Mouse (Mus musculus) gastrocnemius, adult 2 months (tissue): ENCODE measurements around the gene Adat1. TPM values are rescaled to one million over a fixed set of nuclear protein-coding genes. Genes with fewer than 3 reads are reported as not detected.
"Not testable (repeated sequence)": the region's sequence is repeated elsewhere in the genome, so short reads cannot be mapped to it uniquely, and the experiment has no call there.

Experiments used
- DNase-seq: peaks from one replicate; pipeline ENCODE4 v3.0.0; 2022
- H3K27ac ChIP-seq: fragments of 200-600 bp; 2 replicates; pipeline ENCODE4 v1.8.1; 2022; ENCODE audit warnings: mild to moderate bottlenecking
- H3K4me3 ChIP-seq: fragments of 200-600 bp; 2 replicates; pipeline ENCODE4 v1.8.1; 2022; ENCODE audit warnings: mild to moderate bottlenecking, moderate library complexity
- CTCF ChIP-seq: fragments of 200-600 bp; IDR thresholded peaks from 2 replicates; pipeline ENCODE4 v1.8.1; 2022; ENCODE audit warnings: antibody characterized with exemption, mild to moderate bottlenecking, moderate library complexity
- intact Hi-C: fragments of 180-260 bp; cut with DNase I; formaldehyde crosslinking; loops from one replicate; pipeline ENCODE4 v1.15.1; 2025
- total RNA-seq, 2 experiments: library from RNA; stranded (reverse); gene quantifications; 2 replicates each; pipeline ENCODE4 v1.2.3; 2021

Gene Adat1
- total RNA-seq, 2 experiments from 2014 or later, result 2.4 to 2.7 TPM

DNA sequence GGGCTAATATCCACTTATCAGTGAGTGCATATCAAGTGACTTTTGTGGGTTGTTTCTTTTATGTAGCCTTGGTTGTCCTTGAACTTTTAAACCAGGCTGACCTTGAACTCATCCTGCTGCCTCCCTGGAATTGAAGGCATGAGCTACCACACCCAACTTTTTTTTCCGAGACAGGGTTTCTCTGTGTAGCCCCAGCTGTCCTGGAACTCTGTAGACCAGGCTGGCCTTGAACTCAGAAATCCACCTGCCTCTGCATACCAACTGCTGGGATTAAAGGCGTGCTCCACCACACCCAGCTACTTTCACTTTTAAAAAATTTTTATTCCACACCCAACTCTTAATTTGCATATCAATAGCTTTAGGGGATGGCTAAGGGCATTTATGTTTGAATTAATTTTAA, 48.6 kb downstream of the Adat1 start:
- TF ChIP-seq CTCF, result no peak
- Histone ChIP-seq H3K27ac (no peak overlapping the region), H3K4me3 (no peak overlapping the region)
- intact Hi-C loops, result loop anchor here (5.0 kb wide), 1 partner anchor 49 kb away; the partner anchor contains the start of gene Adat1
- DNase-seq, result no peak

DNA sequence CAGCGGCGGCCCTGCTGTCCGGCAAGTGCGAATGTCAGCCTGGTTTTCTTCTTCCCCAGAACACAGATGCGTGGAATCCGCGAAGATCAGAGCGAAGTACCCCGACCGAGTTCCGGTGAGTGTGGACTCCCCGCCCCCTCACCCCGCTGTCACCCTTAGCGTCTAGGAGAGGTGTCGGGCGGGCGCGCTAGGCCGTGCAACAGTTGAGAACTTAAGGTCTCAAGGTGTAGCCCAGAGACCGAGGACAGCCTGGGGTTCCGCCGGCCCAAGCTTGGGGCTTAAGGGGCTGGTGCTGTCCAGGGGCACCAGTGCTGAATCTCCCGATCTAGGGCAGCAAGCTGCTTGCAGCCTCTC, 51.0 kb downstream of the Adat1 start:
- Histone ChIP-seq H3K27ac (peak overlapping the region; percentile 89), H3K4me3 (peak overlapping the region; percentile 81)
- no peak for TF ChIP-seq CTCF
- intact Hi-C loops, result loop anchor here (5.0 kb wide), 1 partner anchor 51 kb away; the partner anchor contains the start of gene Adat1
- DNase-seq, result peak; percentile 56

DNA sequence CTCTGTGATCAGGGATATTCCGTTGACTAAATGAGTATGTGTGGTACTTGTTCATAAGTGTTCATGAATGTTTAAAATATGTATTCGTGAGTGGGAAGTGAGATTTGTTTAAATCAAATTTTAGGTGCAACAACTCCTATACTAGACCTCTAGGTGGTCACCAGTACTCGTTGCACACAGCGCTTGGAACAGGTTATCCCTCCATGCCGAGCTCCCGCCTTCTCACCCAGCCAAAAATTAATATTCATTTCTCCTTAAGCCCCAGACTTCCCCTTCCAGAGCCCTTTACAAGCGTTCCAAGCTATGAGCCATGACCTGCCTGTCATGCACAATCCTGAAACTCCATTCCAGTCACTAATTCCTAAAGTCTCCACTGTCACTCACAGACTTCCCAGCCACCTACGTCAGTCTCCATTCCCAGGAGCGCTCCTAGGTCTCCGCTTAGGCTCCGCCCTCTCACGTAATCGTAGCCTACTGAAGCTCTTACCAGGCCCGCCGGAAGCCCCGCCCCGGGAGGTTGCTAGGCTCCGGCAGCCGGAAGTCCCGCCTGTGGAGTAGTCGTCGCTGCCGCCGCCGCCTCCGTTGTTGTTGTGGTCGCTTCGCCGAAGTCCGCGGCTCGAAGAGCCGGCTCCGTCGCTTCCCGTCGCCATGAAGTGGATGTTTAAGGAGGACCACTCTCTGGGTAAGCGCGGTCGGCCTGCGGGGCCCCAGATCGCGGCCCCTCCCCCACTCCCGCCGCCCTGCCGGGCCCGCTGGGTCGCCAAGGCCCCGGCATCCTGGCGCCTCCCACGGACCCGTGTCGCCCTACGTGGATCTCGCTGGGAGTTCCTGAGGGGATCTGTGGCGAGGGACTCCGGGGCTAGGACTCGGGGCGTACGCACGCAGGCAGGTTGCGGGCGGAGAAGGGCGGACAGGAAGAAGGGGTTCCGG, 51.7 kb downstream of the Adat1 start, which contains the start of gene Gabarapl2:
Gabarapl2 (plus strand) TSS at position 533 of the 930 bp plus-strand sequence.
- peak; percentile 98 for DNase-seq
- TF ChIP-seq CTCF, result no peak
- H3K27ac ChIP-seq, result peak within 1 kb of the TSS; percentile 89
- intact Hi-C loops, result loop anchor here (5.0 kb wide), 1 partner anchor 52 kb away; the partner anchor contains the start of gene Adat1
- peak within 1 kb of the TSS; percentile 81 for H3K4me3 ChIP-seq

DNA sequence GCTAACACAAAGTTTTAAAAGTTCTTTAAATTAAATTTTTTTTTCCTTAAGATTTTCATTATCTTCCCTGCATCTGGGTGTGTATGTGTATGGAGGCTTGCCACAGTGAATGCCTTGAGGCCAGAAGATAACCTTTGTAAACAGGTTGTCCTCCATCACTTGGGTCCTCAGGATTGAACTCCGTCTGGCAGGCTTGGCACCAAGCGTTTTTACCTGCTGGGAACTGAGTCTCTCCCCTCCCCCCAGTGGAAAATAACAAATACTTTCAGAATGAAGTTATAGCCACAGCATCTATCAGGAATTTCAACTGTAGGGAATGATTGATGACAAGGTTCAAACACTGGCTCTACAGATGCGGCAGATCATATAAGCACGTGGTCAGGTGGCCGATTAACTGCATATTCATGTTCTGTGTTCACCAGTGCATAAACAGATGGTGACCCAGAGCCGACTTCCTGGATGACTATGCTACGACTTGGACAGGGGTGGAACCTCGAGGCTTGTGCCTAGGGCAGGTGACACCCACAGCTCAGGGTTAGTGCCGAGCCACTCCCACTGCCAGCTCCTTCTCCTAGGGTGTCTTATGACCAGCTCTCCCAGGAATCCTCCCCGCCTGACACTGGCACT, 52.5 kb downstream of the Adat1 start:
- no peak for TF ChIP-seq CTCF
- H3K27ac ChIP-seq, result peak overlapping the region; percentile 89
- intact Hi-C loops, result loop anchor here (5.0 kb wide), 1 partner anchor 53 kb away; the partner anchor contains the start of gene Adat1
- DNase-seq, result peak; percentile 67
- H3K4me3 ChIP-seq, result peak overlapping the region; percentile 81

DNA sequence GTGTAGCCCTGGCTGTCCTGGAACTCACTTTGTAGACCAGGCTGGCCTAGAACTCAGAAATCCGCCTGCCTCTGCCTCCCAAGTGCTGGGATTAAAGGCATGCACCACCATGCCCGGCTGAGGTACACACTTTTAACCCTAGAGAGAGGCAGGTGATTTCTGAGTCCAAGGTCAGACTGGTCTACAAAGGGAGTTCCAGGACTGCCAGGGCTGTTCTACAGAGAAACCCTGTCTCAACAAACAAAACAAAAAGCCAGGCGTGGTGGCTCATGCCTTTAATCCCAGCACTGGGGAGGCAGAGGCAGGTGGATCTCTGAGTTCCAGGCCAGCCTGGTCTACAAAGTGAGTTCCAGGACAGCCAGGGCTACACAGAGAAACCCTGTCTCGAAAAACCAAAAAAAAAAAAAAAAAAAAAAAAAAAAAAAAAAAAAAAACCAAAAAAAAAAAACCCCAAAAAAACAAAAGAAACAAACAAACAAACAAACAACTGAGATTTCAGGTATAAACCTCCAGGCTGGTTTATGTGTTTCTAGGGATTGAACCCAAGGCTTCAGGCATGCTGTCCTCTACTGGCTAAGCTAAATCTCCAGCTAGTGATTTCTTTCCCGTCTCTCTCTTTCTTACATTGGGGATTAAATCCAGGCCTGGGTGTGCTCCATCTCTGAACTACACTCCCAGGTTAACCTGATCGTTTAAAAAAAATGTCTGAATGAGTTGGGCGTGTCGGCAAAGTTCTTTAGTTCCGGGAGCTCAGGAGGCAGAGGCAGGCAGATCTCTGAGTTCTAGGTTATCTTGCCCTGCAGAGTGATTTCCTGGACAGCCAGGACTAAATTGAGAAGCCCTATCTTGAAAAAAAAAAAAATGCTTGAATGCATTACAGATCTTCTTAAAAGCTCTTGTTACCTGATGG, 53.8 kb downstream of the Adat1 start:
- DNase-seq, intact Hi-C loops, H3K27ac ChIP-seq, H3K4me3 ChIP-seq: not testable (repeated sequence)

DNA sequence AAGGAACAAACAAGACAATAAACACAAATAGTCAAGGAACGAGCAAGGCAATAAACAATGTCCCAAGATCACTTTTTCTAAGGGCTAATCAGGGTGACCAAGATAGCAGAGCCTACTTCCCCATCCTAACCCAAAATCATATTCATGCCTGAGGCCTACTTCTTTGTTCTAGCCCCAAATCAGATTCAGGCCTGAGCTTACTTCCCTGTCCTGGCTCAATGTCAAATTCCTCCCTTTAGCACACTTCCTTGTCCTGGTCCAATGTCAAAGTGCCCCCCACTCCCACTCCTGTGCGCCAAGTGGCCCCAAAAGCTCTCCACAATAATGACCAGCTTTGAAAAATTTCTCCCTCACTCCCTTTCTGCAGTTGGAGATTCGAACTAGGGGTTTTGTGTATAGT, 54.9 kb downstream of the Adat1 start:
- Histone ChIP-seq H3K27ac (no peak overlapping the region), H3K4me3 (no peak overlapping the region)
- no peak for DNase-seq
- no peak for TF ChIP-seq CTCF
- intact Hi-C loops, result no loop called here

DNA sequence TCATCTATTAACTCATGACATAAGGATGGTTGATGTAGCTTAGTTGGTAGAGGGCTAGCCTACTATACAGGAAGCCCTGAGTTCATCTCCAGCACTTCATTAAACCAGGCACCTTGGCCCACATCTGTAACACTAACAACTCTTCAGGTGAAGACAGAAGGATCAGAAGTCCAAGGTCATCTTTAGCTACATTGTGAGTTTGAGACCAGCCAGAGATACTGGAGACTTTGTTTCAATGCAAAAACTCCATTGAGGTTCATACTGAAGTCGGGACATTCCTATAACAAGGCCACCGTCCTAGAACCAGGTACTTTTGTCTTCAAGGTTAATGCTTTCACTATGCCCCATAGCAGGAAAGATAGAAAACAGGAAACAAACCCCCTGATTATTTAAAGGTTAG, 57.9 kb downstream of the Adat1 start:
- intact Hi-C loops, result no loop called here

DNA sequence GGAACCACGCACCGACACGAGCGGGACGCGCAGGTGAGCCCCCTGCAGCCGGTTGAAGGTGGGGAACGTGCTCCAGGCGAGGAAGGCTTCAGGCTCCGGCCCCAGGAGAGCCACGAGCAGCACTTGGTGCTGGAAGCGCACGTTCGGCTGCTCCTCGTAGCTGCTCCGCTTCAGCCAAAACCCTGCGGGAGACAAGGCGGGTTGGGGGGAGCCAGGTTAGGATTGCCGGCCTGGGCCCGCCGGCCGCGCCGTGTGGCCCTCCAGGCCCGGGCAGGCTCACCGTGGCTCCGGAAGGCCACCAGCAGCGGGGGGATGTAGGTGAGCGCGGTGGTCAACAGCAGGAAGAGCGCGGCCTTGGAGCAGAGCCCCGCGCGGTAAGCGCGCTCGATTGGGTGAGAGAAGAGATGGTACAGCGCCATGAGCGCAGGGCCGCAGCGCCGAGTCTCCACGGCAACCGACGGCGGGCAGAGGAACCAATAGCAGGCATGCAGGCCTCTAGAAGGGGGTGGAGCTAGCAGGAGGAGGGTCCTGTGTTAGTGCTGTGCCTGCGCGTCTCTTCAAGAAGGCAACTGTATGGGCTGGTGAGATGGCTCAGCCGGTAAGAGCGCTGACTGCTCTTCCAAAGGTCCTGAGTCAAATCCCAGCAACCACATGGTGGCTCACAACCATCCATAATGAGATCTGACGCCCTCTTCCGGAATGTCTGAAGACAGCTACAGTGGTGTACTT, 58.6 kb downstream of the Adat1 start, which contains the start of gene Tmem231:
Tmem231 (minus strand) TSS at position 534 of the 729 bp plus-strand sequence.
- peak within 1 kb of the TSS; percentile 68 for H3K27ac ChIP-seq
- TF ChIP-seq CTCF, result no peak
- H3K4me3 ChIP-seq, result peak within 1 kb of the TSS; percentile 93
- peak; percentile 92 for DNase-seq
- intact Hi-C loops, result no loop called here

More for the DNA sequence above, 57.9 kb downstream of the Adat1 start:
- Histone ChIP-seq H3K4me3 (peak overlapping the region; percentile 93; the same call in 1 of the 2 replicates), H3K27ac (no peak overlapping the region)
- DNase-seq, result no peak
- TF ChIP-seq CTCF, result no peak

DNA sequence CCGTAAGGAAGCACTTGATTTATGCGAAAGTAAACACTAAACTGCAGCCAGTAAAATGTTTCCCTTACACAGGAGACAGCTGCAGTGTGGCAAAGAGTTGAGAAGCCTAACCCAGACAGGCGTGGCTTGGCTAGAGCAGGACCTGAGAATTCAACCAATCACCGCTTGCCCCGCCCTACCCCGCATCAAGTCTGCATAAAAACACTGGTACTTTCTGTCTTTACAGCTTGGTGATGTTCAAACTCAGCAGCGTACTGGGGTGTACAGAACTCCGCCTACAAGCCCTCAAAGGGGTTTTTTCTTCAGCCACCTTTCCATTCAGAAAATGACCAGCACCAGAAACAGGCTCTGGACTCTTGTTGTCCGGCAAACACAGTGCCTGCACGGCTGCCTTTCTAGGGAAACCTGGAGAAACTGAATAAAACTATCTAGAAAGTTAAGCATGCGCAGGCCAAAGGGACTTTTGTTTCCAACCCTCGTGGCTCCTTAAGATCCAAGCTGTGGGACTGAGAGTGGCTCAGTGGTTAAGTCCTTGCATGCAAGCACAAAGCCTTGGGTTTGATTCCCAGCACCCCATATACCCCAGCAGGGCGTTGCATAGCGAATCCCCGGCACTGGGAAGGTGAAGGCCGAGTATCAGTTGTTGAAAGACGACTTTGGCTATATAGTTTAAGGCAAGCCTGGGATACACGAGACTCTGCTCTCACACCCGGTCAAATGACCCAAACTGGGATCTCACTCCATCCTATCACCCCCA, 59.3 kb downstream of the Adat1 start:
- intact Hi-C loops, result no loop called here
- Histone ChIP-seq H3K4me3 (peak overlapping the region; percentile 93), H3K27ac (peak overlapping the region; percentile 68)
- no peak for TF ChIP-seq CTCF
- DNase-seq, result peak; percentile 82

DNA sequence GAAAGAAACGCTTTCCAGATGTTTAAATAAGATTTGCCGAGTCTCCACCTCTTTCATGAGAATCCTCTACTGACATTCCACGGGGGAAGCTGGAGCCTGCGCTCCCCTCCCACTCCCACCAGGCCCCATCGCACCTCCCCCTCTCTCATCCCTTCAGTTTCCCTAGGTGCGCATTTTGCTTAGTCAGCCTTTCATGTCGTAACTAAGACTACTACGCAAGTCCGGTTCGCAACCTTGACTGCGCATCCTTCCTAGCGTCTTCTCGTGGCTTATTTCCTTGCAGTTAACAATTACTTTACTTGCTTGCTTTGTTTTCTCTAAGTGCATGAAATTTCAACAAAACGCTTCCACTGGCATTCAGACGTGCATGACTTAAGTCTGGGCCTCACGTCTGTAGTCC, 60.4 kb downstream of the Adat1 start:
- no peak for DNase-seq
- no peak overlapping the region for H3K27ac ChIP-seq
- no peak for TF ChIP-seq CTCF
- no peak overlapping the region for H3K4me3 ChIP-seq
- intact Hi-C loops, result no loop called here
